Mouse (Mus musculus) natural killer cell, adult 2 months (primary cell): ENCODE data around the gene Tfdp2.
"Not testable (repeated sequence)": the region's sequence is repeated elsewhere in the genome, so short reads cannot be mapped to it uniquely, and the experiment has no call there.

Experiments
- DNase-seq, 2 experiments: peaks; one replicate each; pipeline ENCODE4 v3.0.0; 2022; ENCODE audit warnings: low spot score in 2 of 2

Gene Tfdp2

GRCm38 (mm10) chr9:96299324-96300008, 103.4 kb downstream of the Tfdp2 start:
- DNase-seq = no peak

GRCm38 (mm10) chr9:96308816-96309215, 112.7 kb downstream of the Tfdp2 start:
- DNase-seq = no peak

- DNase-seq = no peak
Measured at GRCm38 (mm10) chr9:96312074-96312473, 116.0 kb downstream of the Tfdp2 start.

GRCm38 (mm10) chr9:96319333-96319732, 123.3 kb downstream of the Tfdp2 start:
- no peak for DNase-seq

- DNase-seq = no peak
Measured at GRCm38 (mm10) chr9:96320551-96320980, 124.5 kb downstream of the Tfdp2 start.

- DNase-seq = no peak
Measured at GRCm38 (mm10) chr9:96322411-96323152, 126.5 kb downstream of the Tfdp2 start.

- DNase-seq = no peak
Measured at GRCm38 (mm10) chr9:96324502-96324901, 128.4 kb downstream of the Tfdp2 start.

- DNase-seq = no peak
Measured at GRCm38 (mm10) chr9:96326496-96326923, 130.4 kb downstream of the Tfdp2 start.

GRCm38 (mm10) chr9:96328226-96328625, 132.2 kb downstream of the Tfdp2 start:
- DNase-seq = no peak

GRCm38 (mm10) chr9:96331146-96331545, 135.1 kb downstream of the Tfdp2 start:
- DNase-seq = no peak

- no peak for DNase-seq
Measured at GRCm38 (mm10) chr9:96345750-96346149, 149.7 kb downstream of the Tfdp2 start.

GRCm38 (mm10) chr9:96348885-96349284, 152.8 kb downstream of the Tfdp2 start:
- no peak for DNase-seq

- DNase-seq = peak; percentile 65 to 69
Measured at GRCm38 (mm10) chr9:96350010-96350409, 153.9 kb downstream of the Tfdp2 start.

- peak; percentile 66 to 76 for DNase-seq
Measured at GRCm38 (mm10) chr9:96350476-96350875, 154.4 kb downstream of the Tfdp2 start.

GRCm38 (mm10) chr9:96351771-96352170, 155.7 kb downstream of the Tfdp2 start:
- DNase-seq = not testable (repeated sequence)

- DNase-seq = no peak
Measured at GRCm38 (mm10) chr9:96353121-96353769, 157.2 kb downstream of the Tfdp2 start.

- DNase-seq = no peak
Measured at GRCm38 (mm10) chr9:96353799-96354198, 157.7 kb downstream of the Tfdp2 start.

GRCm38 (mm10) chr9:96360056-96360455, 164.0 kb downstream of the Tfdp2 start:
- no peak for DNase-seq

- peak; percentile 72 to 73 for DNase-seq
Measured at GRCm38 (mm10) chr9:96363581-96364140, 167.6 kb downstream of the Tfdp2 start.

GRCm38 (mm10) chr9:96364141-96364838, 168.2 kb downstream of the Tfdp2 start, which contains the start of gene Atp1b3:
TSS of gene Atp1b3 (minus strand) at chr9:96364442.
- peak; percentile 100 for DNase-seq

- no peak for DNase-seq
Measured at GRCm38 (mm10) chr9:96365271-96365872, 169.3 kb downstream of the Tfdp2 start.
